In genomic region chr2:172888147-172888546, GRCm38 (mm10) we compare ENCODE assay signal across 18 mouse cellular contexts. TPM values are rescaled to one million over a fixed set of nuclear protein-coding genes. Genes with fewer than 3 reads are reported as not detected.
DNase-seq lines count a peak whose midpoint lies in the region; ATAC-seq lines count a peak whose summit lies in the region.
"Had no signal": no experiment of that assay in that cellular context is flagged by ENCODE, and none has a peak within 500 bp of the region (broad histone marks: within the 10 kb centered on the region; RNA-seq: fewer than 3 reads in every experiment).

No protein-coding gene starts in this region.

- peaks cover 54% of the 10 kb centered on the region for H3K4me1 ChIP-seq in embryonic facial prominence, embryonic 10.5 days
- no peaks in the 10 kb centered on the region for H3K4me1 ChIP-seq in neural tube, embryonic 11.5 days (ENCODE audit: control insufficient read depth, insufficient read depth, low read length)

- H3K36me3 ChIP-seq in embryonic facial prominence, embryonic 10.5 days (replicated peaks) = peaks cover 35% of the 10 kb centered on the region
- no peaks in the 10 kb centered on the region for H3K36me3 ChIP-seq in neural tube, embryonic 11.5 days (ENCODE audit: control insufficient read depth, insufficient read depth, low read length)

- H3K9ac ChIP-seq in neural tube, embryonic 11.5 days (ENCODE audit: low read length) = no peak overlapping the region
- H3K9ac ChIP-seq: embryonic facial prominence, embryonic 13.5 days; heart, embryonic 12.5 days had no signal

- no peak for ATAC-seq in neural tube, embryonic 11.5 days (ENCODE audit: insufficient read depth, low FRiP score, low TSS enrichment)
- ATAC-seq: activated CD4-positive, CD25-positive, alpha-beta regulatory T cell, adult 4 months had no signal

- H3K27me3 ChIP-seq in embryonic facial prominence, embryonic 10.5 days (replicated peaks; ENCODE audit: low read depth, poor library complexity, severe bottlenecking) = no peaks in the 10 kb centered on the region
- no peaks in the 10 kb centered on the region for H3K27me3 ChIP-seq in neural tube, embryonic 11.5 days (ENCODE audit: control insufficient read depth, insufficient read depth, low read length)
- H3K27me3 ChIP-seq: embryonic facial prominence, embryonic 13.5 days; heart, embryonic 12.5 days had no signal

- DNase-seq in kidney, postnatal 10 days = peak; percentile 36
- no peak for DNase-seq in kidney, adult 18-20 months
- peak; percentile 66 for DNase-seq in embryo, embryonic 10 days (ENCODE audit: low spot score)
- DNase-seq in embryonic facial prominence, embryonic 10.5 days (ENCODE audit: low spot score) = peak; percentile 77
- DNase-seq in neural tube, embryonic 11.5 days (ENCODE audit: low spot score) = peak; percentile 31
- DNase-seq in spleen, postnatal 14 days (ENCODE audit: low spot score in 2 of 2) = no peak
- DNase-seq in urinary bladder, adult 2 months (ENCODE audit: low spot score) = no peak
- DNase-seq: adrenal gland, postnatal 36 days; cerebellum, adult 9-11 months; gastrocnemius, postnatal 25 days; heart, postnatal 4 days; midbrain, embryonic 14.5 days; right cerebral cortex, postnatal 25 days; thymus, adult 18-20 months had no signal

- WGBS in embryonic facial prominence, embryonic 10.5 days = 37% methylated on average over 12 of the region's 12 CpGs
- 60% methylated on average over 11 of the region's 12 CpGs for WGBS in neural tube, embryonic 11.5 days

- 0 out of 2 replicates have a peak overlapping the region, but pooled peaks have one; percentile 11 for H3K4me3 ChIP-seq in embryonic facial prominence, embryonic 10.5 days
- no peak overlapping the region for H3K4me3 ChIP-seq in neural tube, embryonic 11.5 days (ENCODE audit: low read depth, low read length)
- H3K4me3 ChIP-seq: embryonic facial prominence, embryonic 13.5 days; heart, embryonic 12.5 days had no signal

- no peak overlapping the region for H3K4me2 ChIP-seq in neural tube, embryonic 11.5 days (ENCODE audit: low read depth)
- H3K4me2 ChIP-seq: embryonic facial prominence, embryonic 13.5 days; heart, embryonic 12.5 days; liver, embryonic 11.5 days had no signal

- no peaks in the 10 kb centered on the region for H3K9me3 ChIP-seq in embryonic facial prominence, embryonic 10.5 days
- no peaks in the 10 kb centered on the region for H3K9me3 ChIP-seq in neural tube, embryonic 11.5 days (ENCODE audit: control insufficient read depth, low read length)
- H3K9me3 ChIP-seq: embryonic facial prominence, embryonic 13.5 days; heart, embryonic 12.5 days had no signal

- H3K27ac ChIP-seq in embryonic facial prominence, embryonic 10.5 days (replicated peaks) = peak overlapping the region; percentile 63
- no peak overlapping the region for H3K27ac ChIP-seq in neural tube, embryonic 11.5 days (ENCODE audit: low read depth, low read length)
- H3K27ac ChIP-seq: embryonic facial prominence, embryonic 13.5 days had no signal

RNA-seq across cellular contexts. Expression of gene Bmp7, which starts 52.0 kb away (rescaled TPM):
- polyA plus RNA-seq in embryonic facial prominence, embryonic 10.5 days (2016; fragmentation: Nextera tagmentation; extraction: Ambion mirVana) = 19.8 and 20.9 TPM in 2 replicates
- 17.0 and 20.5 TPM in 2 replicates for polyA plus RNA-seq in neural tube, embryonic 11.5 days (2014; fragmentation: Nextera tagmentation; extraction: Ambion mirVana)
- polyA plus RNA-seq in urinary bladder, adult 2 months (2012; rRNA removed) = 33.2 and 35.4 TPM in 2 replicates

Comparison
In these comparisons a context has a peak if more than half of its experiments do, and no peak if none do; other contexts are left out.
1. DNase-seq: peak in kidney, postnatal 10 days (single experiment), embryo, embryonic 10 days (single experiment), embryonic facial prominence, embryonic 10.5 days (single experiment) and neural tube, embryonic 11.5 days (single experiment); none in kidney, adult 18-20 months (single experiment), spleen, postnatal 14 days (0 of 2) and urinary bladder, adult 2 months (single experiment).